Mouse (Mus musculus): Measurements from ENCODE around the gene Alg9.

The Alg9 gene

GRCm38 (mm10) chr9:50768107-50769002, 6.5 kb upstream of the Alg9 start, which contains the start of gene Fdxacb1:
TSS of gene Fdxacb1 (plus strand) at chr9:50768236.
- peak within 1 kb of the TSS; percentile 89 for H3K4me3 ChIP-seq (replicated peaks; ENCODE audit: low read length)
- peaks cover 20% of the 10 kb centered on the region for H3K4me1 ChIP-seq (replicated peaks; ENCODE audit: low read depth, low read length)
- H3K36me3 ChIP-seq (ENCODE audit: insufficient read depth, low read length) = peaks cover 28% of the 10 kb centered on the region
- H3K27me3 ChIP-seq (ENCODE audit: insufficient read depth, low read length) = no peaks in the 10 kb centered on the region
- H3K9me3 ChIP-seq (ENCODE audit: low read length) = no peaks in the 10 kb centered on the region
- TF ChIP-seq POU5F1 (IDR thresholded peaks at IDR 0.05; ENCODE audit: borderline replicate concordance, low read length) (no peak), CTCF (conservative IDR thresholded peaks at IDR 0.05; ENCODE audit: low read length) (peak; percentile 56)

GRCm38 (mm10) chr9:50770011-50770410, 4.8 kb upstream of the Alg9 start:
- H3K4me1 ChIP-seq (replicated peaks; ENCODE audit: low read depth, low read length) = peaks cover 26% of the 10 kb centered on the region
- H3K9me3 ChIP-seq (ENCODE audit: low read length) = no peaks in the 10 kb centered on the region
- no peak overlapping the region for H3K4me3 ChIP-seq (replicated peaks; ENCODE audit: low read length)
- TF ChIP-seq NANOG (IDR thresholded peaks at IDR 0.05; ENCODE audit: borderline replicate concordance, low read length) (no peak), CTCF (conservative IDR thresholded peaks at IDR 0.05; ENCODE audit: low read length) (no peak), POU5F1 (IDR thresholded peaks at IDR 0.05; ENCODE audit: borderline replicate concordance, low read length) (no peak)
- peaks cover 28% of the 10 kb centered on the region for H3K36me3 ChIP-seq (ENCODE audit: insufficient read depth, low read length)
- no peaks in the 10 kb centered on the region for H3K27me3 ChIP-seq (ENCODE audit: insufficient read depth, low read length)

DNA sequence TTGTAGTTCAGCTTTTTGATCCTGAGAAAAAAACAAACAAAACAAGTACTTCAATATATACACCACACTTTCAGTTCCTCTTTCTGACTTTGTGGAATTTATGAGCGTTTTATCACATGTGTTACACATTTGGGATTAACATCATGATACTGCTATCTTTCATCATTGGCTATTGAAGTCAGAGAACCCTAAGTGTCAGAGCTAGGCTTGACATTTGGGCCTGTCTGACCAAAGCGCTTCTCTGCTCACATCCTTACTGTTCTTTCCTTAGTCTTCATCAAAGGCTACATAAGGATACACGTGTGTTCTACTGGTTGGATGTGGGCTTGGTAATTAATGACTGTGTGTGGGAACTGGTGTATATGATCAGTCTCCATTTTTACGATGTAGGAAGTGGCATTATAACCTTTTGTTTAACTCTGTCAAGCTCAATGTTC, 775 bp upstream of the Alg9 start:
- peaks cover 11% of the 10 kb centered on the region for H3K27me3 ChIP-seq (ENCODE audit: insufficient read depth, low read length)
- peaks cover 31% of the 10 kb centered on the region for H3K36me3 ChIP-seq (ENCODE audit: insufficient read depth, low read length)

DNA sequence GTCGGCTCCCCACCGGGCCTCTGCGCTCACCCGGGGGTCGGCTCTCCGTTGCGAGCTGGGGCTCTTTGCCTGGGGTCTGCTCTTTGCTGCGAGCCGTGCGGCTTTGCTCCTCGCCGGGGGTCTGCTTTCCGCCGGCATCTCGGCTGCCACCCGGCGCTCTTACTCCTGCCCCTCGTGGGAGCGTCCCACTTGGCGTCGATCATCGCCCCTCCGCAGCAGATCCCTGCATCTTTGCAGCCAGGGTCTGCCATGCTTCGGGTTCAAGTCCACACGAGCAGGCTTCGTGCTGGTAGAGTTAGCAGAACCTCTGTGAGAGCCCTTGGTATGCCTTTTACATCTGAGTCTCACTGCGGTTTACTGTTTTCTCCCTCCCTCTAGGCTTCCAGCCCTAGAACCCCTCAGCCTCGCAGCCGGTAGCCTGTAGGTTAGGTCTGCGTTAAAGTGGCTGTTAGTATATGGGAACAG, 875 bp downstream of the Alg9 start:
- Histone ChIP-seq H3K4me1 (replicated peaks; ENCODE audit: low read depth, low read length) (peaks cover 16% of the 10 kb centered on the region), H3K9me3 (ENCODE audit: low read length) (no peaks in the 10 kb centered on the region), H3K4me3 (replicated peaks; ENCODE audit: low read length) (peak overlapping the region; percentile 92), H3K27me3 (ENCODE audit: insufficient read depth, low read length) (peaks cover 11% of the 10 kb centered on the region), H3K36me3 (ENCODE audit: insufficient read depth, low read length) (peaks cover 32% of the 10 kb centered on the region)
- TF ChIP-seq NANOG (IDR thresholded peaks at IDR 0.05; ENCODE audit: borderline replicate concordance, low read length) = no peak
- TF ChIP-seq POU5F1 (IDR thresholded peaks at IDR 0.05; ENCODE audit: borderline replicate concordance, low read length) = no peak
- no peak for TF ChIP-seq CTCF (conservative IDR thresholded peaks at IDR 0.05; ENCODE audit: low read length)

More for the DNA sequence above, 775 bp upstream of the Alg9 start:
- TF ChIP-seq POU5F1 (IDR thresholded peaks at IDR 0.05; ENCODE audit: borderline replicate concordance, low read length) (no peak), CTCF (conservative IDR thresholded peaks at IDR 0.05; ENCODE audit: low read length) (no peak), NANOG (IDR thresholded peaks at IDR 0.05; ENCODE audit: borderline replicate concordance, low read length) (no peak)
- no peaks in the 10 kb centered on the region for H3K9me3 ChIP-seq (ENCODE audit: low read length)
- peaks cover 21% of the 10 kb centered on the region for H3K4me1 ChIP-seq (replicated peaks; ENCODE audit: low read depth, low read length)
- no peak overlapping the region for H3K4me3 ChIP-seq (replicated peaks; ENCODE audit: low read length)

- Histone ChIP-seq H3K4me1 (replicated peaks; ENCODE audit: low read depth, low read length) (peaks cover 16% of the 10 kb centered on the region), H3K27me3 (ENCODE audit: insufficient read depth, low read length) (peaks cover 11% of the 10 kb centered on the region), H3K36me3 (ENCODE audit: insufficient read depth, low read length) (peaks cover 28% of the 10 kb centered on the region), H3K9me3 (ENCODE audit: low read length) (no peaks in the 10 kb centered on the region), H3K4me3 (replicated peaks; ENCODE audit: low read length) (peak overlapping the region; percentile 92)
- no peak for TF ChIP-seq NANOG (IDR thresholded peaks at IDR 0.05; ENCODE audit: borderline replicate concordance, low read length)
- TF ChIP-seq POU5F1 (IDR thresholded peaks at IDR 0.05; ENCODE audit: borderline replicate concordance, low read length) = no peak
- TF ChIP-seq CTCF (conservative IDR thresholded peaks at IDR 0.05; ENCODE audit: low read length) = no peak
These were observed 1.4 kb downstream of the Alg9 start for GRCm38 (mm10) chr9:50776162-50776760.

DNA sequence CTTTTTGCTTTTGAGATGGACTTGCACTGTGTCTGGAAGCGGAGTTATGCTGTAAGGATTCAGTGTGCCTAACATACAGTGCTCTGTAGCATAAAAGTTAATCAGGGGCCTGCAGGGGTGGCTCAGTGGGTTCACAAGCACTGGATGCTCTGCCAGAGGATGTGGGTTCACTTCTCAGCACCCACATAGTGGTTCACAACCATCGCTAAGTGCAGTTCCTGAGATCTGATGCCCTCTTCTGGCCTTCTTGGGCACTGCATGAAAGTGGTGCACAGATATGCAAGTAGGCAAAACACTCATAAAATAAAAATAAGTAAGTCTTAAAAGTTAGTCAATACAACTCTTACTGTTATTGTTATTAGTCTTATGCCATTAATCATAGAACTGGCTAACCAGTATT, 7.3 kb downstream of the Alg9 start:
- Histone ChIP-seq H3K9me3 (ENCODE audit: low read length) (no peaks in the 10 kb centered on the region), H3K27me3 (ENCODE audit: insufficient read depth, low read length) (no peaks in the 10 kb centered on the region), H3K36me3 (ENCODE audit: insufficient read depth, low read length) (peaks cover 49% of the 10 kb centered on the region), H3K4me3 (replicated peaks; ENCODE audit: low read length) (no peak overlapping the region), H3K4me1 (replicated peaks; ENCODE audit: low read depth, low read length) (0 out of 2 replicates have a peak, but pooled peaks cover 4% of the 10 kb centered on the region)
- TF ChIP-seq POU5F1 (IDR thresholded peaks at IDR 0.05; ENCODE audit: borderline replicate concordance, low read length) = no peak
- peak; percentile 71 for TF ChIP-seq CTCF (conservative IDR thresholded peaks at IDR 0.05; ENCODE audit: low read length)
- no peak for TF ChIP-seq NANOG (IDR thresholded peaks at IDR 0.05; ENCODE audit: borderline replicate concordance, low read length)

- TF ChIP-seq NANOG (IDR thresholded peaks at IDR 0.05; ENCODE audit: borderline replicate concordance, low read length) (no peak), POU5F1 (IDR thresholded peaks at IDR 0.05; ENCODE audit: borderline replicate concordance, low read length) (no peak), CTCF (conservative IDR thresholded peaks at IDR 0.05; ENCODE audit: low read length) (no peak)
- Histone ChIP-seq H3K36me3 (ENCODE audit: insufficient read depth, low read length) (peaks cover 25% of the 10 kb centered on the region), H3K27me3 (ENCODE audit: insufficient read depth, low read length) (no peaks in the 10 kb centered on the region), H3K4me3 (replicated peaks; ENCODE audit: low read length) (no peak overlapping the region), H3K9me3 (ENCODE audit: low read length) (no peaks in the 10 kb centered on the region), H3K4me1 (replicated peaks; ENCODE audit: low read depth, low read length) (no peaks in the 10 kb centered on the region)
These were observed 20.4 kb downstream of the Alg9 start for GRCm38 (mm10) chr9:50795266-50795665.

GRCm38 (mm10) chr9:50796776-50797175, 22.0 kb downstream of the Alg9 start:
- Histone ChIP-seq H3K36me3 (ENCODE audit: insufficient read depth, low read length) (peaks cover 20% of the 10 kb centered on the region), H3K9me3 (ENCODE audit: low read length) (no peaks in the 10 kb centered on the region), H3K27me3 (ENCODE audit: insufficient read depth, low read length) (no peaks in the 10 kb centered on the region), H3K4me1 (replicated peaks; ENCODE audit: low read depth, low read length) (no peaks in the 10 kb centered on the region), H3K4me3 (replicated peaks; ENCODE audit: low read length) (no peak overlapping the region)
- TF ChIP-seq CTCF (conservative IDR thresholded peaks at IDR 0.05; ENCODE audit: low read length) (no peak), POU5F1 (IDR thresholded peaks at IDR 0.05; ENCODE audit: borderline replicate concordance, low read length) (no peak), NANOG (IDR thresholded peaks at IDR 0.05; ENCODE audit: borderline replicate concordance, low read length) (no peak)

Measured in E14TG2a.4 (cell line).